Mouse (Mus musculus): ENCODE data around the gene 4930519G04Rik. TPM values are rescaled to one million over a fixed set of nuclear protein-coding genes. Genes with fewer than 3 reads are reported as not detected.
"Not testable (repeated sequence)": the region's sequence is repeated elsewhere in the genome, so short reads cannot be mapped to it uniquely, and the experiment has no call there.

Gene 4930519G04Rik
- polyA plus RNA-seq (2015; fragmentation: Nextera tagmentation; extraction: Ambion mirVana) = 0.05 TPM in 1 of 2 replicates, not detected in the other

DNA sequence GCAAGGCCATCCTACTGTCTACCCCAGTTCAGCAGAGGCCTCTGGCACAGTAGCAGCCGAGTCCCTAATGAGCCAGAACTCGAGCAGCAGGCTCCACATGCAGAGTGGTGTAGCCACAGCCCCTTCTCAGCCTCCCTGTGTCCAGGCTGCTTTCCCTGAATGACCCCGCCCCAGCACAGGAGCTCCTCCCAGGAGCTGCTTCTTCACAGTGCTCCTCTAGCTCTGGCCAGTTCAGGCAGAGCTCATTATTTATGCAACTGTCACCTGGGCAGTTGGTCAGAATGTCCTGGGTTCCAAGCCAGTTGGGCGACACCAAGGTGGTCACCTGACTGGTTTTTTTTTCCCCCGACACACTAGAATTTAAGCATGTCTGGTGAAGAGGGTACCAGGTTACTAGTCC is at the start of gene 4930519G04Rik:
4930519G04Rik (plus strand) TSS at position 301 of the 400 bp plus-strand sequence.
- DNase-seq (ENCODE audit: low spot score); H3K27ac ChIP-seq (replicated peaks); H3K27me3 ChIP-seq (ENCODE audit: control insufficient read depth, insufficient read depth, low read length); H3K9ac ChIP-seq (ENCODE audit: low read length); H3K4me2 ChIP-seq (replicated peaks; ENCODE audit: low read depth); H3K4me1 ChIP-seq (replicated peaks; ENCODE audit: control insufficient read depth, insufficient read depth); H3K36me3 ChIP-seq (ENCODE audit: control insufficient read depth, insufficient read depth, low read length); H3K9me3 ChIP-seq (ENCODE audit: control insufficient read depth, low read length); ATAC-seq (ENCODE audit: low FRiP score, low TSS enrichment); H3K4me3 ChIP-seq (ENCODE audit: low read depth, low read length): not testable (repeated sequence)
- 74% methylated on average over 3 of the region's 5 CpGs for WGBS

DNA sequence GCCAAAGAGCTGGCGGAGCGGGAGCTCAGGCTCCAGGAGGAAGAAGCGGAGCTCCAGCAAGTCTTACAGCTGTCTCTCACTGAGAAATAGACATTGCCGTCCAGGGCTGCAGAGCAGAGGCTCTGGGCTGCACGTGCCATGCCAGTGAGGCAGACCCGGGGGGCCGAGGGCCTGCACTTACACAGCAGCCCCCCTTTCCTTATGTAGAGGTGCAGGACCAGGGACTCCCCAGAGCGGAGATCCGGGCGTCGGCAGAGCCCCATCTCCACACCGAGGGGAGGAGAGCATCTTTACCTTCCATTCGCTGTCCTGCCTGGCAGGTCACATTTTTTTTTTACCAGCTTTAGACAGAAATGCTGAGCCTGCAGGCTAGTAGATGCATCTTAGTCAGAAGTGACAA is 49.1 kb upstream of the 4930519G04Rik start:
- Histone ChIP-seq H3K9ac (ENCODE audit: low read length) (no peak overlapping the region), H3K4me1 (replicated peaks; ENCODE audit: control insufficient read depth, insufficient read depth) (no peaks in the 10 kb centered on the region), H3K36me3 (ENCODE audit: control insufficient read depth, insufficient read depth, low read length) (peaks cover 19% of the 10 kb centered on the region), H3K27ac (replicated peaks) (no peak overlapping the region), H3K4me2 (replicated peaks; ENCODE audit: low read depth) (no peak overlapping the region), H3K27me3 (ENCODE audit: control insufficient read depth, insufficient read depth, low read length) (no peaks in the 10 kb centered on the region), H3K4me3 (ENCODE audit: low read depth, low read length) (no peak overlapping the region), H3K9me3 (ENCODE audit: control insufficient read depth, low read length) (no peaks in the 10 kb centered on the region)
- no peak for DNase-seq (ENCODE audit: low spot score)
- TF ChIP-seq EP300 (optimal IDR thresholded peaks at IDR 0.05) (no peak), CTCF (IDR thresholded peaks at IDR 0.05; ENCODE audit: low read depth) (no peak)
- WGBS = 92% methylated on average over 13 of the region's 13 CpGs
- no peak for ATAC-seq (ENCODE audit: low FRiP score, low TSS enrichment)

DNA sequence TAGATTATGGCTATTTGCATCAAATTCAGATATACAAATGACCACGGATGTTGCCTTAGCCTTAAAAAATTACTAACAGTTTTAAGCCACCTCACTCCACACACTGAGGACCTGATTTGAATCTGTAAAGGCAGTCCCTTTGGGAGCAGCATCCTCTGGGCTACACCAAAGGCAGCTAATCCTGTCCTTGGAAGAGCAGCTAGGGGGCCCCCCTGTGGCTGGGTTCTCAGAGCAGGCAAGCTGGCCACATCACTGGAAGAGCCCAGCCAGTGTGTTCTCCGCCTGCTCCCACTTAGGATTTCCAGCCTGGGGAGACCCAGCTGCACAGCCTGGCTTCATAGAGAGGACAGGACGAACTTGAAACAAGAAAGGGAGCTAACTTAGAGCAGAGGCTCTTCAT is 48.5 kb upstream of the 4930519G04Rik start:
- TF ChIP-seq CTCF (IDR thresholded peaks at IDR 0.05; ENCODE audit: low read depth) = peak; percentile 62
- no peak for TF ChIP-seq EP300 (optimal IDR thresholded peaks at IDR 0.05)
- Histone ChIP-seq H3K27ac (replicated peaks) (no peak overlapping the region), H3K9ac (ENCODE audit: low read length) (no peak overlapping the region), H3K4me3 (ENCODE audit: low read depth, low read length) (no peak overlapping the region), H3K36me3 (ENCODE audit: control insufficient read depth, insufficient read depth, low read length) (peaks cover 19% of the 10 kb centered on the region; the same call in 1 of the 2 replicates), H3K4me2 (replicated peaks; ENCODE audit: low read depth) (no peak overlapping the region), H3K27me3 (ENCODE audit: control insufficient read depth, insufficient read depth, low read length) (no peaks in the 10 kb centered on the region), H3K4me1 (replicated peaks; ENCODE audit: control insufficient read depth, insufficient read depth) (no peaks in the 10 kb centered on the region), H3K9me3 (ENCODE audit: control insufficient read depth, low read length) (no peaks in the 10 kb centered on the region)
- DNase-seq (ENCODE audit: low spot score) (peak; percentile 37), ATAC-seq (ENCODE audit: low FRiP score, low TSS enrichment) (no peak)
- WGBS = 63% methylated on average over 3 of the region's 3 CpGs

DNA sequence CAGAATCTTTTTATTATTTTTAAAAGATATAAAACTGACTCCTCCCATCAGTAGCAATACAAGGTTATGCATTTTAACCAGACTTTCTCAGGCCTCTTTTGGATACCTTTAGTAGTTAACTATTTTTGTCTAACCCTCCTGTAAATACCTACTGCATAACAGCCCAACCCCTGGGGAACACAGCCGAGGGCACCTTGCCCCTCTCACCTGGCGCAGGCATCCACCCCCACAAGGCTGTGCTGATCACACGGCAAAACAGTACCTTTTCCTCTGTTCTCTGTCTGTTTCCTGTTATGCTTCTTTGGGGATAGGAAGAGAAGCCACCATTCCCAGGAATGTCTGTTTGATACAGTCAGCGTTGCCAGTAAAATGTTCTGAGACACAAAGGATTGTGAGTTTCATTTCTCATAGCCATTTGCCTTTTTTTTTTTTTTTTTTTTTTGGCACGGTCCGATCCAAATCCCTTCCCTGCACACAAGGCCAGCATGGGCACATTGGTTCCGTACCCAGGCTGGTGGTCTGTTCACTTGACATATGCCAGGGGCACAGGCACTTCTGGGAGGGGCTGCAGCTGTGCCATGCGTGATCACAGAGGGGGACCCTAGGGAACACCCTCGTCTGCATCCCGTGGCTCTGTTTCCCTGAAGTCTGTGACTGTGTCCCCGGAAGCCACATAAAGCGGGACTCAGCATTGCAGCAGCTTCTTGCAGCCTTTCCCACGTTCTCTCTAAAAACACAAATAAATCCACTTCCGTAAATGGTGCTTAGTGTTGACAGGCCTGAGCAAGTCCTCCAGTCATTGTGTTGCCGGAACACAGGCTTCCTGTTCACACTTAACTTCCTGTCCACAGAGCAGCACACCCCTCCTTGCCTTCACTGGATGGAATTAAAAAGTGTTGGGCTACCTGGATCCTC is 47.8 kb upstream of the 4930519G04Rik start:
- Histone ChIP-seq H3K27ac (replicated peaks) (peak overlapping the region; percentile 63), H3K36me3 (ENCODE audit: control insufficient read depth, insufficient read depth, low read length) (peaks cover 16% of the 10 kb centered on the region; the same call in 1 of the 2 replicates), H3K4me2 (replicated peaks; ENCODE audit: low read depth) (no peak overlapping the region), H3K9ac (ENCODE audit: low read length) (no peak overlapping the region), H3K4me1 (replicated peaks; ENCODE audit: control insufficient read depth, insufficient read depth) (no peaks in the 10 kb centered on the region), H3K27me3 (ENCODE audit: control insufficient read depth, insufficient read depth, low read length) (no peaks in the 10 kb centered on the region), H3K4me3 (ENCODE audit: low read depth, low read length) (no peak overlapping the region), H3K9me3 (ENCODE audit: control insufficient read depth, low read length) (no peaks in the 10 kb centered on the region)
- 63% methylated on average over 15 of the region's 15 CpGs for WGBS
- no peak for TF ChIP-seq EP300 (optimal IDR thresholded peaks at IDR 0.05)
- no peak for TF ChIP-seq CTCF (IDR thresholded peaks at IDR 0.05; ENCODE audit: low read depth)
- ATAC-seq (ENCODE audit: low FRiP score, low TSS enrichment) (no peak; the same call in 1 of the 2 replicates), DNase-seq (ENCODE audit: low spot score) (no peak)

DNA sequence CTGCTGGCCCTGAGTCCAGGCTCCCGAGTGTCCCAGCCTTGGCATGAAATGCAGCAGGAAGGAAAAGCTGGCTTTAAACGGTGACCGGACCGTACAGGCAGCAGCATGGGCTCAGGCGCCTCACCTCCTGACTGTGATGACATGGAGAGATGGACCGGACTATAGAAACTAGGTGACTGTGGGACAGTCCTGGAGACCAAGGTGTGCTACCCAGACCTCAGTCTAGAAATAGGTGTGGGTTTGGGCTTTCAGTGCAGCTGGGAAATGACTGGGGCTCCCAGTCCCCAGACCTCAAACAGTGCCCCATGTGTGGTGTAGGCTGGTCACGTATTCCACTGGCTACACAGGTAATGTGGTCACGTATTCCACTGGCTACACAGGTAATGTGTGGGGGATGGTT is 46.8 kb upstream of the 4930519G04Rik start:
- Histone ChIP-seq H3K4me1 (replicated peaks; ENCODE audit: control insufficient read depth, insufficient read depth) (no peaks in the 10 kb centered on the region), H3K9me3 (ENCODE audit: control insufficient read depth, low read length) (no peaks in the 10 kb centered on the region), H3K4me3 (ENCODE audit: low read depth, low read length) (no peak overlapping the region), H3K27ac (replicated peaks) (peak overlapping the region; percentile 63), H3K36me3 (ENCODE audit: control insufficient read depth, insufficient read depth, low read length) (peaks cover 16% of the 10 kb centered on the region; the same call in 1 of the 2 replicates), H3K27me3 (ENCODE audit: control insufficient read depth, insufficient read depth, low read length) (no peaks in the 10 kb centered on the region), H3K4me2 (replicated peaks; ENCODE audit: low read depth) (no peak overlapping the region; the same call in 1 of the 2 replicates), H3K9ac (ENCODE audit: low read length) (0 out of 2 replicates have a peak overlapping the region, but pooled peaks have one; percentile 27)
- TF ChIP-seq CTCF (IDR thresholded peaks at IDR 0.05; ENCODE audit: low read depth) = no peak
- no peak for TF ChIP-seq EP300 (optimal IDR thresholded peaks at IDR 0.05)
- 78% methylated on average over 8 of the region's 8 CpGs for WGBS
- DNase-seq (ENCODE audit: low spot score) (no peak), ATAC-seq (ENCODE audit: low FRiP score, low TSS enrichment) (no peak)

DNA sequence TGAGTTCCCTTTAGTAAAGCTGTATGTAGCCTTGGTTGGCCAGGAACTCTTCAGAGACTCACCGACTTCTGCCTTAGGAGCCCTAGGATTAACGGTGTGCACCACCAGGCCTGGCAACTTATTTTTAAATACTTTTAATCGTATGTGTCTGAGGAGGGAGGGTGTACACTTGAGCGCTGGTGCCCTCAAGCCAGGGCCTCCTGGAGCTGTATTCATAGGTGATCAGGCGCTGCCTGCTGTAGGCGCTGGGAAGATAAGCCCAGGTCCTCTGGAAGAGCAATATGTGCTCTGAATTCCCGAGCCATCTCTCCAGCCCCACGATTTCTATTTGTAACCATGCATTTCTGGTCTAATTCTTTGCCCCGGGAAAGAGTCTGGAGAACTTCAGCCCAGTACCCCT is 46.4 kb upstream of the 4930519G04Rik start:
- DNase-seq (ENCODE audit: low spot score) (no peak), ATAC-seq (ENCODE audit: low FRiP score, low TSS enrichment) (no peak)
- H3K4me2 ChIP-seq (replicated peaks; ENCODE audit: low read depth) = no peak overlapping the region
- no peaks in the 10 kb centered on the region for H3K4me1 ChIP-seq (replicated peaks; ENCODE audit: control insufficient read depth, insufficient read depth)
- H3K4me3 ChIP-seq (ENCODE audit: low read depth, low read length) = no peak overlapping the region
- no peak overlapping the region for H3K9ac ChIP-seq (ENCODE audit: low read length)
- WGBS = 53% methylated on average over 9 of the region's 9 CpGs
- no peaks in the 10 kb centered on the region for H3K27me3 ChIP-seq (ENCODE audit: control insufficient read depth, insufficient read depth, low read length)
- H3K9me3 ChIP-seq (ENCODE audit: control insufficient read depth, low read length) = no peaks in the 10 kb centered on the region
- peak overlapping the region; percentile 63 for H3K27ac ChIP-seq (replicated peaks)
- TF ChIP-seq CTCF (IDR thresholded peaks at IDR 0.05; ENCODE audit: low read depth) = no peak
- TF ChIP-seq EP300 (optimal IDR thresholded peaks at IDR 0.05) = no peak
- H3K36me3 ChIP-seq (ENCODE audit: control insufficient read depth, insufficient read depth, low read length) = peaks cover 16% of the 10 kb centered on the region; the same call in 1 of the 2 replicates

All from stomach, postnatal 0 days (tissue).